Mouse (Mus musculus) spleen, adult 2 months (tissue): ENCODE results near the gene Atp7b. TPM values are rescaled to one million over a fixed set of nuclear protein-coding genes. Genes with fewer than 3 reads are reported as not detected.

ENCODE experiments used
- DNase-seq, 2 experiments: peaks; one replicate each; pipeline versions ENCODE4 v3.0.0 to v3.0.0-alpha.2; 2012 to 2021; ENCODE audit warnings: low spot score in 2 of 2, low read depth in 1 of 2
- H3K27ac ChIP-seq: fragments of 200-500 bp; 2 replicates; pipeline ENCODE4 v1.5.1; 2012; ENCODE audit warnings: low read length, inconsistent platforms; ENCODE audit not compliant: insufficient read depth
- H3K27me3 ChIP-seq: fragments of 200-500 bp; 2 replicates; pipeline ENCODE4 v1.6.1; 2012; ENCODE audit warnings: mild to moderate bottlenecking, moderate library complexity, low read length, inconsistent platforms; ENCODE audit not compliant: control insufficient read depth, insufficient read depth
- H3K36me3 ChIP-seq: fragments of 200-500 bp; 2 replicates; pipeline ENCODE4 v1.6.1; 2012; ENCODE audit warnings: mild to moderate bottlenecking, low read length, inconsistent platforms; ENCODE audit not compliant: control insufficient read depth, insufficient read depth
- H3K4me1 ChIP-seq: fragments of 200-500 bp; 2 replicates; pipeline ENCODE4 v1.6.1; 2011; ENCODE audit warnings: inconsistent platforms; ENCODE audit not compliant: control insufficient read depth, insufficient read depth, insufficient read length
- H3K4me3 ChIP-seq: fragments of 200-500 bp; 2 replicates; pipeline ENCODE4 v1.5.1; 2011; ENCODE audit warnings: mild to moderate bottlenecking, inconsistent platforms; ENCODE audit not compliant: insufficient read depth, insufficient read length; ENCODE audit errors: extremely low read depth
- CTCF ChIP-seq: fragments of 200-500 bp; IDR thresholded peaks from 2 replicates; pipeline ENCODE4 v1.5.1; 2011; ENCODE audit warnings: mild to moderate bottlenecking, inconsistent platforms; ENCODE audit not compliant: insufficient read depth, insufficient read length, insufficient replicate concordance; ENCODE audit errors: extremely low read depth
- POLR2A ChIP-seq: fragments of 200-500 bp; IDR thresholded peaks from 2 replicates; pipeline ENCODE4 v1.6.1; 2011; ENCODE audit warnings: low read depth, low read length, inconsistent platforms
- WGBS: fragments of 180-500 bp; shearing (Covaris S2); methylation state at CpG from one replicate; pipeline ENCODE4 v1.1.7; 2018; 5-methylcytosine and 5-hydroxymethylcytosine counted together
- polyA plus RNA-seq: library from polyadenylated mRNA; depleted of rRNA; stranded (reverse); fragments of >200 nt; gene quantifications from 2 replicates; pipeline ENCODE4 v1.2.3, GENCODE M21; 2012

Atp7b gene
- polyA plus RNA-seq, 1 experiment = 1.1 TPM

DNA sequence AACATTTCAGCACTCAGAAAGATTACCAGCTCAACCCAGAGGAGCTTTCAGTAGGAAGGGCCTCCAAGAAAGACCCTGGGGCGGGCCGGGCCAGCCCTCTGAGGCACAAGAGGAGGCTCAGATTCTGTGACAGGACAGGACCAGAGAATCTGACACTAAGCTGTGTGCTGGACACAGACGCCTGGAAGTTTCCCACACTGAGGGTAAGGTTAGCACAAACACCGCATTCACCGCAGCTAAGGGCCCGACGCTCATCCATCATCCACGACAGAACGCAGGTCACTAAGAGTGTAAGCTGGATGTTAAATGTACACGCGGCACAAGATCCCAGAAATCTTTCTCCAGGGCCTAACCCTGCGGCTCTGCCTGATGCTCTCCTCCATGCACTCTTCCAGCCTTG, 16.4 kb downstream of the Atp7b start:
- Histone ChIP-seq H3K27ac (no peak overlapping the region), H3K36me3 (no peaks in the 10 kb centered on the region), H3K27me3 (0 out of 2 replicates have a peak, but pooled peaks cover 2% of the 10 kb centered on the region), H3K4me1 (no peaks in the 10 kb centered on the region), H3K4me3 (no peak overlapping the region)
- WGBS = 85% methylated on average over 12 of the region's 12 CpGs
- DNase-seq = no peak
- TF ChIP-seq CTCF = no peak

DNA sequence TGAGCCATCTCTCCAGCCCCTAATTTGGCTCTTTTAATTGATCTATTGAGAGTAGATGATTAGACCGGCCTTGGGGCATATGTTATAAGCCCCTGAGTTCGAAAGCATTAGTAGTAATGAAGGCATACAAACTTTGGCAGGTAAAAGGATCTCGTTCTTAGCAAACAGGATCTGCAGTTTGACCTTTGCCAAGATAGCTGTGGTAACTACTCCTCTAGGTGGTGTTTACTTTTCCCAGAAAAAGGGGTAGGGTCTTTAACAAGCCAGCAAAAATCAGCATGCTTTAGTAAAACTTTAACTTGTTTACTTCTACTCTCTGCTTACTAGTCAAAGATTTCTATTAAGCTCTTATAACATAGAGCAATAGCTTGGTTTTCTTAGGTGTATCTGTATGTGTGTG, 17.6 kb downstream of the Atp7b start:
- H3K4me1 ChIP-seq = no peaks in the 10 kb centered on the region
- TF ChIP-seq POLR2A = no peak
- no peak for TF ChIP-seq CTCF
- DNase-seq = no peak
- 94% methylated on average over 3 of the region's 3 CpGs for WGBS
- H3K4me3 ChIP-seq = no peak overlapping the region
- H3K27ac ChIP-seq = no peak overlapping the region
- 0 out of 2 replicates have a peak, but pooled peaks cover 2% of the 10 kb centered on the region for H3K27me3 ChIP-seq
- H3K36me3 ChIP-seq = no peaks in the 10 kb centered on the region

DNA sequence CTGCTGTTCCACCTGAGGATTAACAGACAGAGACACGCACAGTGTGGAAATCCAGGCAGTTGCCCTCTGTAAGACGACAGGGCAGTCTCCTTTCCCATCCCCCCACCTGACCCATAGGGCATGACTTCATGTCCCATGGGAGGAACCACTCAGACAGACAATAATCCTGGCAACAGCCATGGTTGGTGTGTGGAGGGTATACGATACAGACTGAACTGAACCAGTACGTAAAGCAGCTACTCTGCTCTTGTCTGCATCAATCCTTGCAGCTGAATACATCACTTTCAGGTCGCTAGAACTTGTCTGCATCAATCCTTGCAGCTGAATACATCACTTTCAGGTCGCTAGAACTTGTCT, 20.0 kb downstream of the Atp7b start:
- DNase-seq = no peak
- H3K27me3 ChIP-seq = 0 out of 2 replicates have a peak, but pooled peaks cover 2% of the 10 kb centered on the region
- WGBS = 57% methylated on average over 6 of the region's 6 CpGs
- H3K36me3 ChIP-seq = no peaks in the 10 kb centered on the region
- no peaks in the 10 kb centered on the region for H3K4me1 ChIP-seq
- no peak overlapping the region for H3K27ac ChIP-seq
- TF ChIP-seq CTCF (no peak), POLR2A (no peak)
- no peak overlapping the region for H3K4me3 ChIP-seq

DNA sequence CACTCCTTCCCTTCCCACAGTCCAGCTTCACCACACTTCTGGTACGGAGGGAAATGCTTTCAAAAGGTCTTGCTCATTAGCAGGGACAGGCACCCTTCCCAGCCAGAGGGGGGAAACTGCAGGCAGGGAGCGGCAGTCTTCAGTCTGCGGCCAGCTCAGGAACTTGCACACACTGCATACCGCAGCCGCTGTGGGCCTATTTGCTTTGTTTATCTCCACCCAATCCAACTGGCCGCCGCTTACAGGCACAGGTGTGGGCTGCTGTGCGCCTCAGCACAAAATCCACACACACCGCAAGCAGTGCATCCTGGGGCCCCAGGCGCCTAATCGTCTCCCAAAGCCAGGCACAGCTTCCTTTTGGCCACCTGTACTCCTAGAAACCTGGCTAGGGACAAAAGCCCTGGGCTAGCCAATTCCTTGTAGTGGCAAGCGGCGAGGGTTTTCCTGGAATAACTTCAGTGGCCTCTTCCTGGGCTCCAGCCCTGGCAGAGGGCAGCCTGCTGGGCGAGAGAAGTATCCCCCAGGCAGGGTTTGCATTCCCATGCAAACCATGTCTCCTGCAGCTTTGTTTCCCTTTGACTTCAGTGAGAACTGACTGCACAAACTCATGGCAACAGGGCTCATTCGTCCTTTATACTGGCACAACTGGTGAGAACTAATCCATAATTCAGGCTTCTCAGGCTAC, 20.5 kb downstream of the Atp7b start:
- Histone ChIP-seq H3K4me3 (no peak overlapping the region), H3K36me3 (no peaks in the 10 kb centered on the region), H3K27ac (no peak overlapping the region), H3K4me1 (no peaks in the 10 kb centered on the region), H3K27me3 (0 out of 2 replicates have a peak, but pooled peaks cover 2% of the 10 kb centered on the region)
- DNase-seq = no peak
- TF ChIP-seq CTCF (no peak), POLR2A (no peak)
- WGBS = 30% methylated on average over 15 of the region's 15 CpGs

DNA sequence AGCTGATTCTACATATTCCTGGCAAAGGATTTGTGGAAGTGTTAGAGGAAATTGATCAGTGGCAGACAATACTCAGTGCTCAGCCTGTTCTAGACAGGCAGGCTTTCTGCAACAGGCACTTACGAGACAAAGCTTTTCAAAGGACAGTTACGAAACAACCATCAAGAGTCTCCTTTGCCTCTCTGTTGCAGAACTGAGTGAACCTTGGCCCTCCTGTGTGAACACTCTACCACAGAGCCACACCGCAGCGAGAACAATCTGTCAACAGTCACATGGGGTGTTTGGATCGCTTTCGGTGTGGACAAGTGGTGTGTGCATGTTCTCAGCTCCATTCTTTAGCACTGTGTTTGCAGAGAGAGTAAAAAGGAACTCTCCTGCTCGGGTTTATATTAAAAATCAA, 23.1 kb downstream of the Atp7b start:
- H3K27ac ChIP-seq = no peak overlapping the region
- no peak overlapping the region for H3K4me3 ChIP-seq
- DNase-seq = no peak
- no peak for TF ChIP-seq POLR2A
- TF ChIP-seq CTCF = no peak
- no peaks in the 10 kb centered on the region for H3K4me1 ChIP-seq
- WGBS = 81% methylated on average over 7 of the region's 7 CpGs
- H3K36me3 ChIP-seq = no peaks in the 10 kb centered on the region
- H3K27me3 ChIP-seq = 0 out of 2 replicates have a peak, but pooled peaks cover 2% of the 10 kb centered on the region

DNA sequence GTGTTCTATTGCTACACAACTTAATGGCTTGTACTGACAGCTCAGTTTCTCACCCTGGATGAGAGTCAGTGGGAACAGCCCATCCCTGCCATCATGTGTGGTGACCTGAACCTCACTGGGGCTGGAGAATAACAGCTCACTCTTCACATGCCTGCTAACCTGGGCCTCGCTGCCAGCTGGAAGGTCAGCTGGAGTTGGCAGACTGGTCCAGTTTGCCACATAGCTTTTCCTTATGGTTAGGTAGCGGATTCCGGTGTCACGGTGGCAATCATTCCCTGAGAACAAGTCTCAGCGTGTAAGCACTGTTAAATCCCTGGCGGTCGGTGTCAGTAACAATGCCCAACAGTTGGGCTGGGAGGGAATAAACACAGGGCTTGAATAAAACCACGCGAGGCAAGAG, 24.0 kb downstream of the Atp7b start:
- Histone ChIP-seq H3K27ac (no peak overlapping the region), H3K36me3 (no peaks in the 10 kb centered on the region), H3K4me1 (no peaks in the 10 kb centered on the region), H3K27me3 (0 out of 2 replicates have a peak, but pooled peaks cover 2% of the 10 kb centered on the region), H3K4me3 (no peak overlapping the region)
- TF ChIP-seq CTCF (no peak), POLR2A (no peak)
- 93% methylated on average over 9 of the region's 9 CpGs for WGBS
- no peak for DNase-seq

DNA sequence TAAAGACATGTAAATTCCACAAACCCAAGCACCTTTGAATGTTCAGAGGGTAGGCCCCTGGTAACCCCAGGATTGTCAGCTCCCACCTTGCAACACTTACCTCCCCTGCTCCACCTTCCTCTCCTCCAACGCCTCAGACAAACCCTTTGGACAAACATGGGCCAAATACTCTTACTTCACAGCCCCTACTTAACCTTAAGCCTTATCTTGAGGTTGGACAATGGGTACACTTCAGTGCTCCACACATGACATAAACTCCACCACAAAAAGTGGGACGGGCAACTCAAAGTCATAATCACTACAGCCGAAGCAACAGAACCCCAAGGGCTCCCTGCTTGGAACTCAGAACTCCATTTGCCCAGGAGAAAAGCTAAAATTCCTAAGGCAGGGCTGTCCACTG, 29.1 kb downstream of the Atp7b start:
- H3K4me1 ChIP-seq = no peaks in the 10 kb centered on the region
- H3K27me3 ChIP-seq = no peaks in the 10 kb centered on the region
- no peak overlapping the region for H3K4me3 ChIP-seq
- TF ChIP-seq CTCF (no peak), POLR2A (no peak)
- WGBS = 79% methylated on average over 3 of the region's 3 CpGs
- H3K36me3 ChIP-seq = no peaks in the 10 kb centered on the region
- H3K27ac ChIP-seq = no peak overlapping the region
- DNase-seq = no peak
